Mouse (Mus musculus): Measurements from ENCODE around the gene Gpr27. TPM values are rescaled to one million over a fixed set of nuclear protein-coding genes. Genes with fewer than 3 reads are reported as not detected.

Gpr27 gene
- polyA plus RNA-seq, 1 experiment from 2014 or later = not detected

DNA sequence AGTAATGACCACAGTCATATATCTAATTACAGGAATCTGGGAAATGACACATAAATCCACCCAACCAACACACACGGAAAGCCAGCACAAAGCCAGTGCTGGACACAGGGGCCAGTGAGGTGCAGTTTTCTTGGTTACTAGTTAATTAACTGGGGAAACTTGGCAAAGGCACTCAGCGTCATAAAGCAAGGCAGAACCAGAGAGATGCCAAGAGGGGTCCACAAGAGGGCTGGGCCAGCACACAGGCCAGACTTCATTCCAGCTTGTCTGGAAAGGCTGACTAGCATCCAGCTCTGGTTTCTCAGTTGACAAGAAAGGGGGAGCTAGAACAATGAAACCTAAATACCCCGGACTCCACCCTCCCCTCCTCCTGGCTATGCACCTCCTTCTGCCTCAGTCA is 8.0 kb downstream of the Gpr27 start:
- no peak overlapping the region for H3K27ac ChIP-seq
- H3K79me2 ChIP-seq (ENCODE audit: inconsistent target) = no peaks in the 10 kb centered on the region
- H3K4me3 ChIP-seq (ENCODE audit: inconsistent target) = no peak overlapping the region
- whole genome bisulfite sequencing (ENCODE audit: missing documents) = 80% methylated on average over 3 of the region's 3 CpGs
- H3K36me3 ChIP-seq (ENCODE audit: inconsistent target) = no peaks in the 10 kb centered on the region

DNA sequence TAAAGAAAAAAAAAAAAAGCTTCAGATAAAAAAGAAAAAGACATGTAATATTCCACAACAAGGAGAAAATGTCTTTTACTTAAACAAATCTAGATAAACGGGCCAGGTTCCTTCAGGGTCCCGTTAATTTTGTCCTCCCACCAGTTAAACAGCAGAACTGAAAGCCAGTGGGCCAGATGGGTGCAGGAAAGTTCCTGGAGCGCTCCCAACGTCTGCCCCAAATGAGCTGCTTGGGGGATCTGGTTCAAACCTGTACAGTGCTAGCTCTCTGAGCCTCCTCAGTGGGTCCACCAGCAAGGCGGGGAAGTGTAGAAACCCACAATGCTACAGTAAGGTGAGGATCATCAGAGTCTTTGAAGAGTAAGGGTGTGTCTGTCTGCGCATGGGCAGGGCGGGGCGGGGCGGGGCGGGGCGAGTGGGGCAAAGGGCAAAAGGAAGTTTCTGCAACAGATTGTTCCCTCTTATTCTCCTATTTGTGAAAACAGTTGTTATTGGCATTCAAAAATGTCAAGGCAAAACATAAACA is 19.2 kb downstream of the Gpr27 start:
- 66% methylated on average over 11 of the region's 11 CpGs for WGBS (ENCODE audit: missing documents)
- Histone ChIP-seq H3K27ac (no peak overlapping the region), H3K79me2 (ENCODE audit: inconsistent target) (no peaks in the 10 kb centered on the region), H3K4me3 (ENCODE audit: inconsistent target) (no peak overlapping the region), H3K36me3 (ENCODE audit: inconsistent target) (no peaks in the 10 kb centered on the region)

DNA sequence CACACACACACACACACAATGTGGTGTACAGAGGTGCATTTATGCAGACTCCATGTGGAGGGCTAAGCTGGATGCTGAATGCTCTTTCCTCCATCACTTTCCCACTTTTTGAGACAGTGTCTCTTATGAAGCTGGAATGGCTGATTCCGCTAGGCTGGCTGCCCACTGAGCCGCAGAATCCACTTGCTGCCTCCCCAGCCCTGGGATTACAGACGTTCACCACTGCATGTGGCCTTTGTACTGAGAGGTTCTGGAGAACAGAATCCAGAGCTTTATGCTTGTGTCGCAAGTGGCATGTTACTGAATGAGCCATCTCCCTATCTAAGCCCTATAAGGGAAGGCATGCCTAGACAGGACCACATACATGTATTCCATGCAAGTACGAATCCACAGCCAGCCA is 20.8 kb downstream of the Gpr27 start:
- Histone ChIP-seq H3K79me2 (ENCODE audit: inconsistent target) (no peaks in the 10 kb centered on the region), H3K36me3 (ENCODE audit: inconsistent target) (no peaks in the 10 kb centered on the region), H3K27ac (no peak overlapping the region), H3K4me3 (ENCODE audit: inconsistent target) (no peak overlapping the region)
- WGBS (ENCODE audit: missing documents) = 95% methylated on average over 5 of the region's 5 CpGs

DNA sequence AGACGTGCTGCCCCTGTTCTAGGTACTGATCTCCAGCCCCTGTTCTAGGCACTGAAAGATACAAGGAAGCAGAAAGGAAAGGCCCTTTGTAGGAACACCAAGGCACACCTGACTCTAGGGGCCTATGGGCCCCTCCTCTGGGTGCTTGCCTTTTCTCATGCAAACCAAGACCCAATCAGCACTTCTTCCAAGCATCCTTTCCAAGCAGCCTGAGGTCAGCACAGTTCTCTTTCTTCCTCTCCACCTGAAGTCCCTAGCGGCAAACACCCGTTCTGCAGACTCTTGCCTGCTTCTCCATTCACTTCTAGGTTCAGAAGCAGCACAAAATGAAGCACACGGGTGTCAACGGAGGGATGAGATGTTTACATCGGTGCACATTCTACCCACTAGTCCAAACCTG is 22.7 kb downstream of the Gpr27 start:
- Histone ChIP-seq H3K27ac (no peak overlapping the region), H3K79me2 (ENCODE audit: inconsistent target) (no peaks in the 10 kb centered on the region), H3K4me3 (ENCODE audit: inconsistent target) (no peak overlapping the region), H3K36me3 (ENCODE audit: inconsistent target) (no peaks in the 10 kb centered on the region)
- 72% methylated on average over 6 of the region's 6 CpGs for WGBS (ENCODE audit: missing documents)

DNA sequence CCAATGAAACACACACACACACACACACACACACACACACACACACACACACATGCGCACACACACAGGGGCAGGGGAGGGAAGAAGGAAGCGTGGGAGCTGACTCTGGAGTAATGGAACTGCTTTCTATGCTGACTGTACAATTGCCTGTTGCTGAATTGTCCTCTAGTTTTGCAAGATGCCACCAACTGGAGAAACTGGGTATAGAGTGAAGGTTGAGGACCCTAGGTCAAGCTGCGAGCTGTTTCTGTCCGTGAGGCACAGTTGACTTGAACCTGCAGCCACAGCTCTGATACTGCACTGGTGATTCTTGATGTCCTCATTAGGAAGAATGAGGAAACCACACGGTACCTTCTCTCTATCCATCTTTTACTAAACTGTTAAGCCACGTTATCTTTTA is 23.4 kb downstream of the Gpr27 start:
- H3K27ac ChIP-seq = no peak overlapping the region
- WGBS (ENCODE audit: missing documents) = 54% methylated on average over 4 of the region's 6 CpGs
- H3K79me2 ChIP-seq (ENCODE audit: inconsistent target) = no peaks in the 10 kb centered on the region
- H3K36me3 ChIP-seq (ENCODE audit: inconsistent target) = no peaks in the 10 kb centered on the region
- H3K4me3 ChIP-seq (ENCODE audit: inconsistent target) = no peak overlapping the region

DNA sequence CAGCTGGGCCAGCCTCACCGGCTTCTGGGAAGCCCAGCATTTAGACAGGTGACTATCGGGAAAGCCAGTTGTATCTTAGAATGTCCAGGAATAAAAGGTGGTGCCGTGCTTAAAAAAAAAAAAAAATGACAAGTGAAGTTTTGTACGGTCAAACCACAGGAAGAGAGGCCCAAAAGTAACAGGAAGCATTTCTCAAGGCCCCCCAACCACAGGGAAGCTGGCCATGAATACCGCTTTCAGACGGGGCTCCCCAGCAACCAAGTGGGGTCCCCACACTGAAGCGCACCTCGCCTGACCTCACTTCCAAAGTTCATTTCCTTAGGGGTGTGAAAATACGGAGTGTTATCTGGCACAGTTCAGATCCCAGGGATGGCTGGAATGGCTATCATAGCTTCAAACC is 28.6 kb downstream of the Gpr27 start:
- WGBS (ENCODE audit: missing documents) = 11% methylated on average over 9 of the region's 9 CpGs
- Histone ChIP-seq H3K27ac (no peak overlapping the region), H3K36me3 (ENCODE audit: inconsistent target) (no peaks in the 10 kb centered on the region), H3K79me2 (ENCODE audit: inconsistent target) (no peaks in the 10 kb centered on the region), H3K4me3 (ENCODE audit: inconsistent target) (no peak overlapping the region)

DNA sequence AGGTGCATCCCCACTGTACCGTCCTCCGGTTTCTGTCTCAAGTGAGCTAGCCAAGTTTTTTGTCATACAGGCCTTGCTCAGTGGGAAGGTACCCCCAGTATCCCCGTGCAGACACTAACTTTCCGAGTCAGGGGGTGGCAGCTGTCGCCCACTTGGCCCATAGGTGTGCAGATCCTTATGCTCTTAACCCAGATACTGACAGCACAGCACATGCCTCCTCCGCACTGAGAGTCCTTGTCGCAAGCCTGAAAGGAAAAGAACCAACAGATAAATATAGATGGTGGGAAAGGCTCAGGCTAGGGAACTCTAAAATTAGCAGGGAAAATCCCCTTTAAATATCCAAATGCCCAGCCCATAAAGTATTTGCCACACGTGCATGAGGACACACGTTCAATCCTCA is 29.9 kb downstream of the Gpr27 start:
- no peaks in the 10 kb centered on the region for H3K79me2 ChIP-seq (ENCODE audit: inconsistent target)
- no peak overlapping the region for H3K27ac ChIP-seq
- no peaks in the 10 kb centered on the region for H3K36me3 ChIP-seq (ENCODE audit: inconsistent target)
- 96% methylated on average over 9 of the region's 9 CpGs for WGBS (ENCODE audit: missing documents)
- no peak overlapping the region for H3K4me3 ChIP-seq (ENCODE audit: inconsistent target)

DNA sequence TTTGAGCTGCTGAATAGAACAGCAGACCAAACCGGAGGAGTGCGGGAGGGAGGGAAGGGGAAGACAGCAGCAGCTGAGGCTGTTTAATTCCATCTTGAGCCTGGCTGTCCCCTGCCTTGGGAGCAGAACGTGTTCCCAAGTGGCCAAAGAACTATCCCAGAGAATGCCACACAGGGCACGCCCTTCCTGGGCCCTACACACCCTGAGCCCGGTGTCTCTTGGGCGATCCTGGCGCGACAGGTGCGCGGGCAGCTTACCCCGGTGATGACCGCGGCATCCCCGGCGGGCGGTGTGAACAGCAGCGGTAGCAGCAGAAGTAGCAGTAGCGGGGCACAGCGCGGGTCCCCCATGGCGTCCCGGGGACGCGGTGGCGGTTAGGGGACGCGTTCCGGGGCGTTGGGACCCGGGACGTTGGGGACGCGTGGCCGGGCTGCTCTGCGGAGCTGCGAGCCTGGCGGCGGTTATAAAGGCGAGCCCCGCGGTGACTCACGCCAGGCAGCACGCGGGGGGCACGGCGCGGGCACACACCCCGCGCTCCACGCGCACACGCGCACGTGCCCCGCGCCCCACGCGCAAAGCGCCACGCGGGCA is 33.6 kb downstream of the Gpr27 start, which contains the start of gene Prok2:
TSS of gene Prok2 (minus strand) at position 422 of the 591 bp plus-strand sequence.
- WGBS (ENCODE audit: missing documents) = 1% methylated on average over 60 of the region's 61 CpGs
- H3K4me3 ChIP-seq (ENCODE audit: inconsistent target) = no peak within 1 kb of the TSS

DNA sequence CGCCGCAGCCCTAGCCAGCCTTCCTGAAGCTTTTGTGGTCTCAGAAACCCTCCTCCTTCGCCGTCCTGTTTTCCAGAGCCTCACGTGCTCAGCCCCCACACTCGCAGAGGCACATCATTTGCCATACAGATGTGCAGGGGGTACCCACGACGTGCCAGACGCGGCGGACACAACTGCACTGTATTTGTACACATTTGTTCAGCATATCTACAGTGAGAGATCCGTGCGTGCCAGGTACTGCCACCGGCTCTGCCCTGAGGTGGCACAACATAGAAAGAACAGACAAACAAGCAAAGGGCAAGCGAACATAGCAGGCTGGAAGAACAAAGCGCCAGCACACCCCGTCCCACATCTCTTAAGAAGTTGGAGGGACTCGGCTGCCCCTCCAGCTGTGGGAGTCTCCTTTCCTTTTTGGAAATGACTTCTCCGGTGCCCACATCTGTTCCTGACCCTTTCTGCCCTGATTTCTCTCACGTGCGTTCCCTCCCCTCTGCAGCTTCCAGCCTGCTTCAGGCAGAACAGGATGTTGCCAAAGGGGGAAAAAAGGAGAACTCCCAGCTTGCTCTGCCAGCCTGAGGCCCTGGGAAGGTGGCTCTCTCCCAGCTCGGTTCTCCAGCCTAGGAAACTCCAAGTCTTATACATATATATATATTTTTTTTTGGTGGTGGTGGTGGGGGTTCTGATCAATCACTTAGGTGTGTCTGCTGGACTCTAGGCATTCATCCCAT is 34.3 kb downstream of the Gpr27 start:
- H3K79me2 ChIP-seq (ENCODE audit: inconsistent target) = no peaks in the 10 kb centered on the region
- 5% methylated on average over 22 of the region's 22 CpGs for WGBS (ENCODE audit: missing documents)
- H3K4me3 ChIP-seq (ENCODE audit: inconsistent target) = no peak overlapping the region
- no peak overlapping the region for H3K27ac ChIP-seq
- H3K36me3 ChIP-seq (ENCODE audit: inconsistent target) = no peaks in the 10 kb centered on the region

More for the DNA sequence above, 33.6 kb downstream of the Gpr27 start, which contains the start of gene Prok2:
- Histone ChIP-seq H3K27ac (no peak within 1 kb of the TSS), H3K36me3 (ENCODE audit: inconsistent target) (no peaks in the 10 kb centered on the region), H3K79me2 (ENCODE audit: inconsistent target) (no peaks in the 10 kb centered on the region)

DNA sequence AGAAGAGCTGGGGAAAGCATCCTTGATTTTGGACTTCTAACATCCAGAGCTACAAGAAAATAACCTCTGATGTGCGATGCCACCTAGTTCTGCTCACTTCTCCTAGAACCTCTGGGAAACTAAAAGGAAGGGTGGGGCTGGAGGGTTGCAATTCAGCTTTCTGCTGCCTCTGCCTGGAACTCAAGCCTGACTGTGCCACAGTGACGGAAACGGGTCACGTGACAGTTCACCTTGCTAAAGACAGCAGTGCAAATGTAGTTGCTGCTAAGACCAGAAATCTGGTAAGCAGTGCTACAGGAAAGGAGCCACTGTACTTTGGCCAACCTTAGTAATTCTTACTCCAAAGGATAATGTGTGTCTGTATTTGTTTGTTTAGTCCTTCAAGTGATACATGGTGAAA is 37.4 kb downstream of the Gpr27 start:
- H3K27ac ChIP-seq = no peak overlapping the region
- 81% methylated on average over 4 of the region's 4 CpGs for WGBS (ENCODE audit: missing documents)
- no peaks in the 10 kb centered on the region for H3K36me3 ChIP-seq (ENCODE audit: inconsistent target)
- no peaks in the 10 kb centered on the region for H3K79me2 ChIP-seq (ENCODE audit: inconsistent target)
- H3K4me3 ChIP-seq (ENCODE audit: inconsistent target) = no peak overlapping the region

DNA sequence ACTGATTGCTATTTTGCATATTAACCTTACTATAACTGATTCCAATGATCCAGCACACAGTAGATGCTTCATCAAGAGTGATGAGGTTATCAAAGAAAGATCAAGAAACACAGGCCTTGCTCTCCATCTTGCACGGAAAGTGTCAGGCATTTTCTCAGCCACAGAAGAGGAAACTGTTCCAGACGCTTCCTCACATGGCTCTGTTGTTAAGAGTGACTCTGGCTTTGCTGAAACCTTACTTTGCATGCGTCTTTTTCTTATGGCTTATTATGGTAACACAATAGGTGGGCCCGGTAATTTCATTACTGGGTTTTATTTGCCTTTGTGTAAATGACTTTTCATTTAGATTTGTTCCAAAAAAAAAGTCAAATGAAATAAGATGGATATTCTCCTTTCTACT is 39.4 kb downstream of the Gpr27 start:
- Histone ChIP-seq H3K36me3 (ENCODE audit: inconsistent target) (no peaks in the 10 kb centered on the region), H3K27ac (no peak overlapping the region), H3K4me3 (ENCODE audit: inconsistent target) (no peak overlapping the region), H3K79me2 (ENCODE audit: inconsistent target) (no peaks in the 10 kb centered on the region)
- 54% methylated on average over 4 of the region's 4 CpGs for WGBS (ENCODE audit: missing documents)

DNA sequence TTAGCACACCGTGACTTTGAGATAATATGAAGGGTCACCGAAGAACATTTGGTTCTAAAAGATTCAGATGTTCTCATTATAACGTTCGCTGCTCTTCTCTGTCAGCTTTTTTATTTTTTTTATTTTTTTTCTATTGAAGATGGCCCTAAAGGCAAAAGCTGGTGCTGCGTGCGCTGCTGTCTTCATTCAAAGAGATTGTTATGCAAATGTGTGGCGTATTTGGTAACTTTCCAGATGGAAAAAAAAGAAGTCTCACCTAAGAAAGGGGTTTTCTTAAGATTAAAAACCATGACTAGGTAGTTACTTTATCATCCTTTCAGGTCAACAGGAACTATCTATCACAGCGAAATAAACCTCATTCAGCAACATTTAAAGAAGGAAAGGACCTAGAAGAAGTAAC is 40.2 kb downstream of the Gpr27 start:
- Histone ChIP-seq H3K36me3 (ENCODE audit: inconsistent target) (no peaks in the 10 kb centered on the region), H3K27ac (no peak overlapping the region), H3K79me2 (ENCODE audit: inconsistent target) (no peaks in the 10 kb centered on the region), H3K4me3 (ENCODE audit: inconsistent target) (no peak overlapping the region)
- 97% methylated on average over 8 of the region's 8 CpGs for WGBS (ENCODE audit: missing documents)

DNA sequence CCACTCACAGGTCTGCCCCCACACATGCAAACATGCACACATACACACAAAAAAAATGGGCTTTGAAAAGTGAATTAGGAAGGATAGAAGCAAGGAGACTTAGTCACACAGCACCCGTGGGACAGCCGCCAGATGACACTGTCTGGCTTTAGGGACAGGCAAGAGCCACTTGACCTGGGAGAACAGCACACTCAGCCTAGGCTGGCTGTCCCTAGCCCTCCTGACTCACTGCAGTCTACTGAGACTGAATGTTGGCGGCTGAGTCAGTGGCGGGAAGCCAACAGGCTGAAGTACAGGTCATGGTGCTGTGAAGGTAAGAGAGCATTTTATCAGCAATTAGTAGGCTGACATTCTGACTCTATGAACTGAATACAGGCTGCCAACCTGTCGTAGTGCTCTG is 42.2 kb downstream of the Gpr27 start:
- H3K79me2 ChIP-seq (ENCODE audit: inconsistent target) = no peaks in the 10 kb centered on the region
- H3K36me3 ChIP-seq (ENCODE audit: inconsistent target) = no peaks in the 10 kb centered on the region
- 89% methylated on average over 5 of the region's 5 CpGs for WGBS (ENCODE audit: missing documents)
- H3K4me3 ChIP-seq (ENCODE audit: inconsistent target) = no peak overlapping the region
- no peak overlapping the region for H3K27ac ChIP-seq

DNA sequence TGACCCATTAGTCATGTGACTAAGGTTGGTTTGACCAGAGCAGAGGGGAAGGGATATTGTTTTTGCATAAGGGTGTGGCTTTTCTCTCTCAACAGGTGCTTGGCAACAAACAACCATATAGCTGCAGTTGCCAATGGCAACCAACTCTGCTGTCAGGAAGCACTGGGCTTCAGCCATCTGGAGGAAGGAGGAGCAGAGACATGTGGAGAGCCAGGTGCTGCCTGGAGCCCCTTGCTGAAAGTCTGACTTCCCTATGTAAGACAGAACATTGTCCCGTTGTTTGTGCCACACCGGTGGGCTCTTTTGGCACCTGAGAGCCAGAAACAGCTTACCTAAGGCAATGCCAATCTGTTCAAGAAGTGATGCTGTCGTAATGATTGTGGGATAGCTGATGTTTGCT is 50.4 kb downstream of the Gpr27 start:
- H3K79me2 ChIP-seq (ENCODE audit: inconsistent target) = no peaks in the 10 kb centered on the region
- 81% methylated on average over 3 of the region's 3 CpGs for WGBS (ENCODE audit: missing documents)
- no peaks in the 10 kb centered on the region for H3K36me3 ChIP-seq (ENCODE audit: inconsistent target)
- H3K4me3 ChIP-seq (ENCODE audit: inconsistent target) = no peak overlapping the region
- H3K27ac ChIP-seq = no peak overlapping the region
